Mouse (Mus musculus): ENCODE measurements around the gene Hdhd3.
"Not testable (repeated sequence)": the region's sequence is repeated elsewhere in the genome, so short reads cannot be mapped to it uniquely, and the experiment has no call there.

The Hdhd3 gene

DNA sequence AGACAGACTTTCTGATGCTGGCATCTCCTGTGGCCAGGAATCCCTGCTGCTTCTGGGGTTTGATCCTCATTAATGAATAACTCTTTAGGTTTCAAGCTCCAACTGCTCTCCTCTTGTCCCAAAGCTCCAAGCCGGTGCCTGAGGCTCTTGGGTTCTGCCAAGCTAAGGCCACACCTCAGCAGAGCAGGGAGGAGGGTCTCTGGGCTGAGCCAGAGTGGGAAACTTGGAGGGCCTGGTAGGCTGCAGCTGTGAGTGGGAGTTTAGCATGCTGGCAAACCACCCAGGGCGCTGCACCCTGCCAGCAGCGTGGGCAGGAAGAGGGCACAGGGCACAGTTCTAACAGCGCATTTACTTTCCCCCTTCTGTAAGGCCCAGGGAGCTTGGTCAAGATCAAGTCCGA, 5.6 kb upstream of the Hdhd3 start:
- DNase-seq = no peak

DNA sequence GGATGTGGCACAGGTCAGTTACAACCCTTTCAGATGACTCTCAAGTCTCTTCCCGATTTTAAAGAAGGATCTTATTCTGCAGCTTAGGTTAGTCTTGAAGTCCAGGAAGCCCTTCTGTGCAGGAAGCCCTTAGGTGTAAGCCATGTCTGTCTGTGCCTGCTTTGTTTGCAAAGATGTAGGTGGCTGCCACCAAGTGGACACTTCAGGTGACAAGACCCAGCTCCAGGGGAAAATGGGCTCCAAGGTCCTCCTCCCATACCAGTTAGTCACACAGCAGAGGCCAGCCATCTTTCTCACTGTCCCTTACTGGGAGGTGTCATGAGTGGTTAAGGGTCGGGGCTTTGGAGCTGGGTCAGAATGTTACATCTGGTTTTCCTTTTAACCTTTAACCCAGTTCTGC, 3.5 kb upstream of the Hdhd3 start:
- DNase-seq = no peak

DNA sequence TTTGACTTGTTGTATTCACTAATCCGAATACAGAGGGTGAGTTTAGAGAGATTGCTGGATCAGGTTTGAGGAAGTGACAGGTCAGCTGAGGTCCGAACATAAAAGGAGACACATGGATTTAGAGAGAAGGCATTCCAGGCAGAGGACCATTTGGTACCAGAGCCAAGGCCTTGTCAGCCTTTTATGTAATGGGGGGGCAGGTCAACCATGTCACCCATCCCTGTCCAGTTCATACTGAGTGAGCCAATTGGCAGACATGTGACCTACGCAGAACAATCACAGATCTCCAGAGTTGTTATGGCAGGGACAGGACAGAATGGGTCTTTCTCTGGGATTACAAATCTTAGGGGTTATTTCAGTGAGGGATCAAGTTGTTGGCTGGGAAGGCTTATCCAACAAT, 2.7 kb upstream of the Hdhd3 start:
- DNase-seq = no peak

GRCm38 (mm10) chr4:62502969-62503368, 298 bp downstream of the Hdhd3 start:
- DNase-seq = no peak

DNA sequence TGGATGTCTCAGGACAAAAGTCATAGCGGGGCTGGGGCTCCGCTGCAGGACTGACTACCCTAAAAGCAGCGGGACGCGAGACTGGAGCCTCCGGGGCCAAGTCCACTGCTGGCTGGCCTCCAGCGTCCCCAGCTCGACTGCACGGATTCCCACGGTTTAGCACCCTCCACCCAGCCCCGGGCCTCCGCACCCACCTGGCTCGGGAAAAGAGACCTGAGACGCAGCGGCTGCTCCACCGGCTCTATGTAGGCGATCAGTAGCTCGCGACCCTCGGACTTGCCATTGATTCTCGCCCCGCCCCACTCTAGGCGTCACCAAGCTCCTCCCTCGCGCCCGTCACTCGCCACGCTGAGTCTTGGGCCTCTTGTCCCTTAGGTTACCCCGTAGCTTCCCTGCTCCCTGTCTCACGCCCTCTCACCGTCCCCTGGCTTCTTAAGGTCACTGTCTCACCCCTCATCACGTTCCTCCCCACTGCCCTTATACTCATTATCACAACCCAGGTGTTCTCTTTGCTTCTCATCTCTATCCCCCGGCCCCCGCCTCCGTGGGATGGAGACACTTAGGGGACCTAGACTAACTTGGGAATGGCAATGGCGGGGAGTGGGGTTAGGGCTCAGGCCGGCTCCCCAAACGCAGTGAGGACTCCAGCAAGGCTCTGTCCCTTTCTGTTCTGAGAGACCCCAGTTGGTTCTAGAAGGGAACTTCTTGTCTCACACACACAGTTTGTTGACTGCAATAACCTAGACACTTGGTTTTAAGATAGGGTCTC, 1.1 kb downstream of the Hdhd3 start:
- DNase-seq = peak; percentile 81

GRCm38 (mm10) chr4:62501534-62501933, 1.7 kb downstream of the Hdhd3 start:
- DNase-seq = no peak

DNA sequence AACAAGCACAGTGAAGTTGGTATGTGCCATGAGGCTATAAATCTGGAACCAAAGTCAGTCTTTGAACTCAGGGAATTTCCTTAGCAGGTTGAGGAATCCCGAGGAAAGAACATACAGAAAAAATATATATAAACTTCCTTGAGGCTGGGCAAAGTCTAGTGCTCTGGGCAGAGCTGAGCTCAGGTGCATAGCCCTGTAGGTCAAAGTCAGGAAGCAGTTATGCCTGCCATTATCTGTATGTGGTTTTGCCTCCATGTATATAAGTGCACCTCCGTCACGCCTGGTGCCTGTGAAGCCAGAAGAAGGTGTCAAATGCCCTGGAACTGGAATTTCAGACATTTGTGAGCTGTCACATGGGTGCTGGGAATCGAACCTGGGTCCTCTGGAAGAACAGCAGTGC, 2.5 kb downstream of the Hdhd3 start:
- DNase-seq = no peak

DNA sequence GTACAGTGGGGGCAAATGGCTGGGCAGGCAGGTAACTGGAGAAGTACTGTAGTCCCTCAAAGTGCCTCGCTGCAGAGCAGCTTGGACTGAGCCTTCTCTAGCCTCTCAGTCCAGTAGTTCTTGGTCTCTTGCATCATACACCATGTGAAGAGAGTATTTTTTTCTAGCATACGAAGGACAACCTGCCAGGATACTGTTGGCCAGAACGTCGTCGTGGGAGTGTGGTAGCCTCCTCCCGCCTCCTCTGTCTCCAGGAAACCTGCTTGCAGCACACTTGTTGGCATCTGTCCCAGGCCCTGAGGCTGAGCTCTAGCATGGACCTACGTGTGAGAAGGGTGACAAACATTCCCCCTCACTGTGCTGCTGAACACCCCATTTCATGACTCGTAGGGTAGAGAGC, 6.5 kb downstream of the Hdhd3 start:
- DNase-seq = peak; percentile 34

DNA sequence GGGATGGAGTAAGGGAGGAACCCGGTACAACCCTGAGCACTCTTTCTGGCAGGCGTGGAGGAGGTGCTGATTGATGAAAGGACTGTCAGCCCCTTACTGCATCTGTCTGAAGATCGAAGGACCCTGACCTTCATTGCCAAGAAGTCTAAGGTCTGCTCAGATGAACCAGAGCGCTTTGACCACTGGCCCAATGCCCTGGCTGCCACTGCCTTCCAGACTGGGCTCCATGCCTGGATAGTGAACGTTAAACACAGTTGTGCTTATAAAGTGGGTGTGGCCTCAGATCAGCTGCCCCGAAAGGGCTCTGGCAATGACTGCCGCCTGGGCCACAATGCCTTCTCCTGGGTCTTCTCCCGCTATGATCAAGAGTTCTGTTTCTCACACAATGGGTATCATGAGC, 7.3 kb downstream of the Hdhd3 start:
- DNase-seq = no peak

- no peak for DNase-seq
These were observed 9.0 kb downstream of the Hdhd3 start for GRCm38 (mm10) chr4:62494230-62494629.

DNA sequence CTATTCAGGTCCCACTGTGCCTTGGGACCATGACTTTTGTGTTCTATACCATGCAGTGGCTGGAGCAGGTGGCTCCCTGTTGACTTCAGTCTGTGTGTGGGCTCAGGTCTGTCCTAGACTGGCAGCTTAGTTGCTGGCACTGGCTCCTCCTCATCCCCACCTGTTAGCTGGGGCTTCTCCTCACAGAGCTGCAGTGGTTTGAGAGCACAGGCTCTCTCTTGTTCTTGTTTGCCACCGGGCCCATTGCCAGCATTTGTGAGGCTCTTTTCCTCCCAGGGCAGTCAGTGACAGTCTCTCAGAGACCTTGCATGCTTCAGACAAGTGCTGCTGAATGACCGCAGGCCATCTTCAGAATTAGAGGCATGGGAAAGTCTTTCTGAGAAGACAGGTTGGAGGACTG, 10.6 kb downstream of the Hdhd3 start:
- DNase-seq = peak; percentile 33

DNA sequence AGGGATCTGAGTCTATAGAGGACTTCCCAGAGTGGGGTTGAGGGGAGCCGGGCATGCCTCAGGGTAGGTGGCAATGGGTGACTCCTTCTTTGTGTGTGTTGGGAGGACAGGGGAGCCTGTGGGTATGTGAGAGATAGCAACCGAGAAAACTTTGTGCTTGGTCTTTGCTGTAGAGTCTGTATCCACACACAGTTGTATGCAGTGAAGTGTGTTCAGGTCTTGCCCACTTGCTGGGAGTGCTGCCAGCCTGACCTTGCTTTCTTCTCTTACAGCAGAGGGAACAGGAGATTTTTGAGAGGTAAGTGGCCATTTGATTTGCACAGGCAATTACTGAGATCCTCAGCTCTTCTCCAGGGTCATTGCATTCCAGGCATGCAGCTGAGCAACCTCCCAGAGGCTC, 15.4 kb downstream of the Hdhd3 start:
- no peak for DNase-seq

DNA sequence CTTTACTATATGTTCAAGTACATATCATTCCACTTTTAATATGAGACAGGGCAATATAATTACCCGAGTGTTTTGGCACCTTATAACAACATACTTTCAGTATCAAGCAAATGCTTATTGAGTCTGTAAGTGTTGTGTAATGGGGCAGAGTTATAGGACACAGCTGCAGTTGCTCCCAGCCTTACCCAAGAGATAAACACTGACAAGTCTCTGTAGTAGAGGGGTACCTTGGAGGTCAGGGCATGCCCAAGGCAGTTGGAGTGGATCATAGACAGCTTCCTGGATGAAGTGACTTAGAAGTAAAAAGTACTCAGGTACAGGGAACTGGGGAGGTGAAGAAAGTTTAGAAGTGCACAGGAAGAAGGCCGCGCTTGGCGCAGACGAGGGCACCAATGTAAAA, 16.1 kb downstream of the Hdhd3 start:
- no peak for DNase-seq

DNA sequence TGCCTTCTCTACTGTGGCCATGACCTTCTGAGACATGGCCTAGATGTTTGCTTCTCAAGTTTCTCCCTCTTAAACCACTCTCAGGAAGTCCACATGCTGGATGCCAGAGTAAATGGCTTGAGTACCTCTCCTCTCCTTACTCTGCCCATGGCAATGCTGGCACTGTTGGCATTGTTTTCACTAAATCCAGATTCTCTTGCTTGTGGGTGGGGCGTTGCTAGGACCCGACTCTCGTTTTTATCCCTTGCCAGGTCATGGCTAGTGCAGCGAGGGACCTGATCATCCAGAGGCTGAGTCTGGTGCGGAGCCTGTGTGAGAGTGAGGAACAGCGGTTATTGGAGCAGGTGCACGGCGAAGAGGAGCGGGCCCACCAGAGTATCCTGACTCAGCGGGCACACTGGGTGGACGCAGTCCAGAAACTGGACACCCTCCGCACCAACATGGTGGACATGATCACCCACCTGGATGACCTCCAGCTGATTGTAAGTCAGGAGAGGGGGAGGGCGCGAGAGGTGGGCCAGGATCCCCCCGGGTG, 17.0 kb downstream of the Hdhd3 start:
- DNase-seq = no peak

- no peak for DNase-seq
These were observed 17.7 kb downstream of the Hdhd3 start for GRCm38 (mm10) chr4:62485450-62486161.

DNA sequence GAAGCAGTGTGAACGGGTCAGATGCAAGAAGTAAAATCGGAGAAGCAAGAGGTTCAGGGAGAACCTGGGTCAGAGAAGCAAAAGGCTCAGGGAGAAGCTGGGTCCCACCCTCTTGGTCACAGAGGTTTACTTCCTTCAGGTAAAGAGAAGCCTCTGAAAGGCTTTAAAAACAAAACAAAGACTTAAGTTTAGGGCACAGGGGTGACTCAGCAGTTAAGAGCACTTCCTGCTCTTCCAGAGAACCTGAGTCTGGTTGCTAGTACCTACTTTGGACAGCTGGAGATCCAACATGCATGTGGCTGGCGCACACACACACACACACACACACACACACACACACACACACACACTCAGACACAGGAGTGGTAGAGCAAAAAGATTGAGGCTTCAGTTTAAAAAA, 18.3 kb downstream of the Hdhd3 start:
- no peak for DNase-seq

GRCm38 (mm10) chr4:62480709-62481605, 22.3 kb downstream of the Hdhd3 start:
- no peak for DNase-seq

DNA sequence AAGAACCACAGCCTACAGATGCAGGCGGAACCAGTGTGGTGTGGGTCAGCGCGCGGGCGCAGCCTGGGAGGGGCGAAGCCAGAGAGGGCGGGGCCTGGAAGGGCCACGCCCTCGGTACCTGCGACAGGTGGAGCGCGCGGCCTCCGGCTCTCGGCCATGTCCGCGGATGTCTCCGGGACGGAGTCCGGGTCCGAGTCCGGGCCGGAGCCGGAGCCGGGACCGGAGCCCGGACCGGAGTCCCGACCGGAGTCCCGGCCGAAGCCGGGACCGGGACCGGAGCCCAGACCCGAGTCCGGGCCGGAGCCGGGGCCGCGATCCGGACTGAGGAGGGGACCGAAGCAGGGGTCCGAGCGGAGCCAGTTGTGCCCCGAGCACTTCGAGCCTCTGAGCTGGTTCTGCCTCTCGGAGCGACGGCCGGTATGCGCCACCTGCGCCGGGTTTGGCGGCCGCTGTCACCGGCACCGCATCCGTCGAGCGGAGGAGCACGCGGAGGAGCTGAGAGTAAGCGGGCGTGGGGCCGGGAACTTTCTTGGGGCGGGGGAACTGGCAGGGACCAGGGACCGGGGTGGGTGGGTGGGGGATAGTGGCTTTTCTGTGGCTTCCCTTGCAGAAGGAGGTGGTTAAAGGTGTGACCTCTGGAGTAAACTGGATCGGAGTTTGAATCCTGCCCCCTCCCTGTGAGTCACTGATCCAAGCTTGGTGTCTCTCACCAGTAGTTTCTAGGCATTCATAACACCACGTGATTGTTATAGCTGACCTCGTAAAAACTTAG, 23.1 kb downstream of the Hdhd3 start, which contains the start of gene Bspry:
Gene Bspry, plus strand, starts transcription at position 117 of the 772 bp plus-strand sequence.
- DNase-seq = no peak

GRCm38 (mm10) chr4:62479593-62479936, 23.7 kb downstream of the Hdhd3 start:
- DNase-seq = not testable (repeated sequence)

DNA sequence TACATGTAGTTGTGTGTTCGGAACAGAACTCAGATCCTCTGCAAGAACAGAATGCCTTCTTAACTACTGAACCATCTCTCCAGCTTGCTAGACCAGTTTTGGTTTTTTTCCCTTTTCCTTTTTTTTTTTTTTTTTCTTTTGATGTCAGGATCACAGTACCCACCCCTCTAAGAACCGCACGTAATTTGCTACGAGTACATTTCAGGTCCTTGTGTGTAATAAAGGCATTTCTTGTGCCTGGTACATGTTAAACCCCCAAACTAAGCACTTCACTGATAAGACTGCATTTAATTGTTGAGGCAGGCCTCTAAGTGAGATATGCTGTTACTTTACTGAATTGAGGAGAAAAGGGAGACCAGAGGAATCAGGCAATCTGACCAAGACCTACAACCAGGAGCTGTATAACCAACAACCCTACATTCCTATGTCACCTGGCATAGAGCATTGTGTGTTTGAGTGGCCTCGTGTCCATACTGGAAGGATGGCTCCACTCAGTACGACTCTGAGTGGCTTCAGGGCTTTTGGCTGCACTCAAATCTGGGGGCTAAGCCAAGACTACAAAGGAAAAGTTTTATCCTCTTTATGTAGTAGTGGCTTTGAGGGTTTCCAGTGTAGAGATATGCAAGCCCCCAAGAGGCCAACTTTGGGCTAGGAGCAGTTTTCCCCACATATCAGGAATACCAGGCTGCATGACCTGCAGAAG, 25.6 kb downstream of the Hdhd3 start:
- DNase-seq = no peak

DNA sequence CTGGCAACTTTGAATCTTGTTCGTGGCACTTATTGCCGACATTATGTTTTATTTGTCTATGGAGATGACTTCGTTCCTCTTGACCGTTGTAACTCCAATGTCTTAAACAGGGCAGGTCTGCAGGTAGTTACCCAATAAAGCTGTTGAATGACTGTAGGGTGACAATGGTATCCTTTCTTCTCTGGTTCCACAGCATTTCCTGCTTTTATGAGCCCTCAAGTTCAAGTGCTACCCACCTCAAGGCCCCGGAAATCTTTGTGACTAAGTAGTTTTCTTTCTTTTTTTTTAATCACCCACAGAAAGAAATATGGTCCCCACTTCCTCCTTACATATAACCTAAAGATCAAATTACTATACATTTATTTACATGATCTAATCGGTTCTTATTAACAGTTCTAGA, 27.5 kb downstream of the Hdhd3 start:
- DNase-seq = no peak

GRCm38 (mm10) chr4:62475131-62475530, 28.1 kb downstream of the Hdhd3 start:
- DNase-seq = no peak
